Mouse (Mus musculus): ENCODE data around the gene Etv6. TPM values are rescaled to one million over a fixed set of nuclear protein-coding genes. Genes with fewer than 3 reads are reported as not detected.

Etv6 gene
- polyA plus RNA-seq, 1 experiment, result 4.4 TPM

DNA sequence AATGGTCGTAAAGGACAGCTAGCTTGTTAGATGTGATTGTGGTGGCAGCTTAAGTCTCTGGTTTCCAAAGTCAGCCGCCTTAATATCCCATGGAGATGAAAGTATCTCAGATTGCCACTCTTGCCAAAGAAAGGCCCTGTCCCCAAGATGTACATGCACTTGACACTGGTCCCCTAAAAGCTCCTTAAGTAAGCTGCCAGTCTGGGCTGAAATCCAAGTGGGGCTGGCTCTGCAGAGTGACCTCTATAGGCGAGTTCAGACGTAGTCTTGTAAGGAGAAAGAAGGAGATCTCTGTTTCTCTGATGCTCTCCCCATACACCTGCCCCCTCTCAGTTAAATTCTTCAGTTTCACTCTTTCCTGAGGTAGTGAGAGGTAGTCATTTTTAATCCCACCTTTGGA lies 200.8 kb downstream of the Etv6 start:
- Histone ChIP-seq H3K27ac (ENCODE audit: control insufficient read depth, insufficient read depth, low read depth, low read length) (no peak overlapping the region), H3K4me3 (ENCODE audit: control insufficient read depth, low read depth, low read length) (no peak overlapping the region), H3K36me3 (ENCODE audit: control insufficient read depth, insufficient read depth, low read length) (no peaks in the 10 kb centered on the region), H3K27me3 (ENCODE audit: control insufficient read depth, insufficient read depth, low read length) (no peaks in the 10 kb centered on the region), H3K4me1 (ENCODE audit: control insufficient read depth, insufficient read depth, low read length) (no peaks in the 10 kb centered on the region)
- TF ChIP-seq CTCF (IDR thresholded peaks at IDR 0.05; ENCODE audit: control insufficient read depth, insufficient read depth, insufficient replicate concordance, low read depth, low read length), result no peak

DNA sequence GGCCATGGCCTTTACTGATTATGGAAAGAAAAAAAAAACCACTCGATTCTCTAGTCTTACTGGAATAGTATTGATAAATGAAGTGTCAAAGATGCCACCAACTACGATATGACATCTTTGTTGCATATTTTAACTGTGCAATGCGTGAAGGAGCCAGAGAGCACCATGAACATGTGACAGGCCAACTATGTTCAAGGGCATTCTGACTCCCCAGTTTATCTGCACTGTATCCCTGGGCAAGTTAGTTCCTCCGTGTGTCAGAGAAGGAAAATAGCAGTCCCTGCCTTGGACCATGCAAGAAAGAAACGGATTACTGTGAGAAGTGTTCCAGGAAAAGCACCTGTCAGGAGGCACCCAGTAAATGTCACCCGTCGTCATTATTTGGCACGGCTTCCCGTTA lies 203.0 kb downstream of the Etv6 start:
- Histone ChIP-seq H3K36me3 (ENCODE audit: control insufficient read depth, insufficient read depth, low read length) (no peaks in the 10 kb centered on the region), H3K4me3 (ENCODE audit: control insufficient read depth, low read depth, low read length) (no peak overlapping the region), H3K27ac (ENCODE audit: control insufficient read depth, insufficient read depth, low read depth, low read length) (no peak overlapping the region), H3K27me3 (ENCODE audit: control insufficient read depth, insufficient read depth, low read length) (no peaks in the 10 kb centered on the region), H3K4me1 (ENCODE audit: control insufficient read depth, insufficient read depth, low read length) (peaks cover 2% of the 10 kb centered on the region; the same call in 1 of the 2 replicates)
- TF ChIP-seq CTCF (IDR thresholded peaks at IDR 0.05; ENCODE audit: control insufficient read depth, insufficient read depth, insufficient replicate concordance, low read depth, low read length), result no peak
- TF ChIP-seq POLR2A (IDR thresholded peaks at IDR 0.05; ENCODE audit: control insufficient read depth, low read depth, low read length), result no peak

DNA sequence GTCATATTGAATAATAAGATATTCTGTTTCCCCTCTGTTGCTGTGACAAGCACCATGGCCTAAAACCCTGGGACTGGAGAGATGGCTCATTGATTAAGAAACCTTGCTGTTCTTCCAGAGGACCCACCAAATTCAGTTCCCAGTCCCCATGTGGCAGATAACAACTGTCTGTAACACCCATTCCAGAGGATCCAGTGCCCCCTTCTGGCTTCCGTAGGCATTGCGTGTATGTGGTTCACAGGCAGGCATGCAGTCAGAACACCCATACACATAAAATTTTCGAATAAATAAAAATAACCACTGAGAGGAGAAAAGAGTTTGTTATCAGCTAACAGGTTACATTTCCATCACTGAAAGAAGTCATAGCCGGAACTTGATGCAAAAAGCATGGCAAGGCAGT lies 205.5 kb downstream of the Etv6 start:
- Histone ChIP-seq H3K4me1 (ENCODE audit: control insufficient read depth, insufficient read depth, low read length) (peaks cover 4% of the 10 kb centered on the region; the same call in 1 of the 2 replicates), H3K36me3 (ENCODE audit: control insufficient read depth, insufficient read depth, low read length) (no peaks in the 10 kb centered on the region), H3K4me3 (ENCODE audit: control insufficient read depth, low read depth, low read length) (no peak overlapping the region), H3K27ac (ENCODE audit: control insufficient read depth, insufficient read depth, low read depth, low read length) (no peak overlapping the region), H3K27me3 (ENCODE audit: control insufficient read depth, insufficient read depth, low read length) (no peaks in the 10 kb centered on the region)
- TF ChIP-seq CTCF (IDR thresholded peaks at IDR 0.05; ENCODE audit: control insufficient read depth, insufficient read depth, insufficient replicate concordance, low read depth, low read length) (peak; percentile 43; the same call in 1 of the 2 replicates), POLR2A (IDR thresholded peaks at IDR 0.05; ENCODE audit: control insufficient read depth, low read depth, low read length) (no peak)

DNA sequence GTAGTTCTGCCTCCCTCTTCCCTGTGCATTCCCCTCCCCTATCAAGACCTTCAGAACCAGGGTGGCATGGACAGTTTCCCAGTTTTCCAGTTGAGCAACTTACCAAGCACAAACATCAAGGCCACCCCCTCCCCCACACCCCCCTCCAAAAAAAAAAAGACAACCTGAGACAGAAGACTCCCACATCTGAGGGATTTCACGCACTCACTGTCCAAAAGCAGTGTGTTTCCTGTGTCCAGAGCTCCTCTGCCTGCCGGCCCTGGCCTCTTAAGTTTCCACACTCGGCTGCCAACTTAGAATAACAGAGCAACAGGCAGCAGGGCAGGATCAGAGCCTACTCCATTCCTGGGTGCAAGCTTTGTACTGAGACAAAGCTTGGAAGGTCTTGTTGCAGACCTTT lies 207.6 kb downstream of the Etv6 start:
- Histone ChIP-seq H3K4me3 (ENCODE audit: control insufficient read depth, low read depth, low read length) (no peak overlapping the region), H3K27me3 (ENCODE audit: control insufficient read depth, insufficient read depth, low read length) (no peaks in the 10 kb centered on the region), H3K36me3 (ENCODE audit: control insufficient read depth, insufficient read depth, low read length) (no peaks in the 10 kb centered on the region; the same call in 1 of the 2 replicates), H3K27ac (ENCODE audit: control insufficient read depth, insufficient read depth, low read depth, low read length) (peak overlapping the region; percentile 78), H3K4me1 (ENCODE audit: control insufficient read depth, insufficient read depth, low read length) (peaks cover 6% of the 10 kb centered on the region)
- no peak for TF ChIP-seq CTCF (IDR thresholded peaks at IDR 0.05; ENCODE audit: control insufficient read depth, insufficient read depth, insufficient replicate concordance, low read depth, low read length)
- TF ChIP-seq POLR2A (IDR thresholded peaks at IDR 0.05; ENCODE audit: control insufficient read depth, low read depth, low read length), result no peak

DNA sequence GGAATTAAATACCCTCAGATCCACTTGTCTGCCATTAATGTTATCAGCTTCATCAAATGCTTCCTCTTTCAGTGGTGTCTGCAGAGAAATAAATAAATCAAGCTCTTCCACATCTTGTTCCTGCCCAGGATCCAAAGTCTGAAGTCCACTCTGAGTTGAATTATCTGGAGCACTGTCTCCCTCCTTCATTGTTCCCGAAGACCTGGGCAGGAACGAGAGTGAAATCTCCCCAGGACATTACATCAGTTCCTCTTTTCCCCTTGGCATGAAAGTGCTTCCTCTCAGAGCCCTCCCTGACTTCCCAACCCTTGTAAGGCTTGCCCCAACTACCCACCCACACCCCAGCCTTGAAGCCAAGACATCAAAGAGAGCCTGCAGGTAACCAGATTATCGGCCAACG lies 208.0 kb downstream of the Etv6 start:
- H3K36me3 ChIP-seq (ENCODE audit: control insufficient read depth, insufficient read depth, low read length), result no peaks in the 10 kb centered on the region; the same call in 1 of the 2 replicates
- H3K4me1 ChIP-seq (ENCODE audit: control insufficient read depth, insufficient read depth, low read length), result peaks cover 10% of the 10 kb centered on the region
- H3K4me3 ChIP-seq (ENCODE audit: control insufficient read depth, low read depth, low read length), result no peak overlapping the region
- TF ChIP-seq POLR2A (IDR thresholded peaks at IDR 0.05; ENCODE audit: control insufficient read depth, low read depth, low read length) (no peak), CTCF (IDR thresholded peaks at IDR 0.05; ENCODE audit: control insufficient read depth, insufficient read depth, insufficient replicate concordance, low read depth, low read length) (no peak)
- H3K27ac ChIP-seq (ENCODE audit: control insufficient read depth, insufficient read depth, low read depth, low read length), result peak overlapping the region; percentile 78
- no peaks in the 10 kb centered on the region for H3K27me3 ChIP-seq (ENCODE audit: control insufficient read depth, insufficient read depth, low read length)

DNA sequence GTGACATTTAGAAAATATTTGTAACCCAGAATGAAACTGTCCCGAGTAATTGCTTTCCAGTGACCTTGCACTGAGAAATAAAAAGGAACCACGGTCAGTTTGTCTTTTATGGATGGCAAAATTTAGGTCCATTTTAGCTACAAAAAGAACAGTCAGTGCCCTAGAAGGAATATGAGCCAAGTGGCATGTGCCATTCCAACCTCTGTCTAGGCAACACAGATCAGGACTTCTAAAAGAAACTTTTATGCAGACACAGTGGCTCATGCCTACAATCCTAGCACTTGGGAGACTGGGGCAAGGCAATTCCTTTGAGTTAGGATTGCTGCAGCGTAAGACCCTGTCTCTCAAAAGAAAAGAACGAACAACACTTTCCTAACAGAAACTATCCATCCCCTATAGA lies 208.6 kb downstream of the Etv6 start:
- Histone ChIP-seq H3K4me3 (ENCODE audit: control insufficient read depth, low read depth, low read length) (no peak overlapping the region), H3K27me3 (ENCODE audit: control insufficient read depth, insufficient read depth, low read length) (no peaks in the 10 kb centered on the region), H3K27ac (ENCODE audit: control insufficient read depth, insufficient read depth, low read depth, low read length) (no peak overlapping the region), H3K36me3 (ENCODE audit: control insufficient read depth, insufficient read depth, low read length) (no peaks in the 10 kb centered on the region; the same call in 1 of the 2 replicates), H3K4me1 (ENCODE audit: control insufficient read depth, insufficient read depth, low read length) (peaks cover 14% of the 10 kb centered on the region)
- TF ChIP-seq POLR2A (IDR thresholded peaks at IDR 0.05; ENCODE audit: control insufficient read depth, low read depth, low read length) (no peak), CTCF (IDR thresholded peaks at IDR 0.05; ENCODE audit: control insufficient read depth, insufficient read depth, insufficient replicate concordance, low read depth, low read length) (no peak)

DNA sequence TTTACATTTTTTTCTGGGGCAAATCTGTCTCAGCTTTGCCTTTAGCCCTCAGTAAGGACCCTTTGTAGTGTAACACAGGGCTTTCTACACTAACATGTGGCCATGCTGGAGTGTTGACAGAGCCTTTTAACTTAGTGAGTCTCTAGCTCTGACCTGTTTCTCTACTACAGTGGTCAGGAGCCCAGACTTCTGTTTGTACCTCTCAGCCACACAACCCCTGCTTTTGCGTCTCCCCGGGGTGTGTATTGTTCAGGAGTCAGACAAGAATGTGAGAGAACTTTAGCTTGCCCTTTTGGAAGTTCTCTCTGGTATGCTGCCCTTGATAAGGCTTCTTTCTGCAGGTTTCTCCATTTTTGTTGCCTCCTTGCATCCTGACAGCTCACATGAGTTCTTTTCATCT lies 210.6 kb downstream of the Etv6 start:
- TF ChIP-seq POLR2A (IDR thresholded peaks at IDR 0.05; ENCODE audit: control insufficient read depth, low read depth, low read length) (no peak), CTCF (IDR thresholded peaks at IDR 0.05; ENCODE audit: control insufficient read depth, insufficient read depth, insufficient replicate concordance, low read depth, low read length) (no peak)
- H3K4me1 ChIP-seq (ENCODE audit: control insufficient read depth, insufficient read depth, low read length), result peaks cover 14% of the 10 kb centered on the region
- H3K4me3 ChIP-seq (ENCODE audit: control insufficient read depth, low read depth, low read length), result no peak overlapping the region
- no peaks in the 10 kb centered on the region for H3K27me3 ChIP-seq (ENCODE audit: control insufficient read depth, insufficient read depth, low read length)
- no peak overlapping the region for H3K27ac ChIP-seq (ENCODE audit: control insufficient read depth, insufficient read depth, low read depth, low read length)
- H3K36me3 ChIP-seq (ENCODE audit: control insufficient read depth, insufficient read depth, low read length), result no peaks in the 10 kb centered on the region; the same call in 1 of the 2 replicates

DNA sequence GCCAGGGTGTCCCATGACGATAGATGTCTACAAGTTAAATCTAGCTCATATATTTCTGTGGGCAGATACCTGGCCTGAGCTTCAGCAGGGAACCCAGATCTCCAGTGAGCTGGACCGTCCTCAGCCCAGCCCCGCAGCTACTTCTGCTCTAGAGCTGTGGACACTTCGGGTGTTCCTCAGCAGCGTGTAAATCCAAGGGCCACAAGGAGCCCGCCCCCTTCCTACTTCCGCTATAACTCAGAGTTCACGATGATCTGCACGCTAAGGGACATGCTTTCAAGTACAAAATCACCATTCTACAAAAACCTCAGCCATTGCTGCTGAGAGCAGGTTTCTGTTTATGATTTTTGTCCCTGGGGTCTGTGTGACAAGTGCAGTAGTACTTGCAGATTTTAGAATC lies 211.8 kb downstream of the Etv6 start:
- no peak for TF ChIP-seq CTCF (IDR thresholded peaks at IDR 0.05; ENCODE audit: control insufficient read depth, insufficient read depth, insufficient replicate concordance, low read depth, low read length)
- no peak for TF ChIP-seq POLR2A (IDR thresholded peaks at IDR 0.05; ENCODE audit: control insufficient read depth, low read depth, low read length)
- no peak overlapping the region for H3K4me3 ChIP-seq (ENCODE audit: control insufficient read depth, low read depth, low read length)
- H3K36me3 ChIP-seq (ENCODE audit: control insufficient read depth, insufficient read depth, low read length), result no peaks in the 10 kb centered on the region; the same call in 1 of the 2 replicates

More for the DNA sequence above, 211.8 kb downstream of the Etv6 start:
- Histone ChIP-seq H3K4me1 (ENCODE audit: control insufficient read depth, insufficient read depth, low read length) (peaks cover 14% of the 10 kb centered on the region), H3K27me3 (ENCODE audit: control insufficient read depth, insufficient read depth, low read length) (no peaks in the 10 kb centered on the region), H3K27ac (ENCODE audit: control insufficient read depth, insufficient read depth, low read depth, low read length) (no peak overlapping the region)

Data from testis, adult 2 months (tissue).